Mouse (Mus musculus): ENCODE results near the gene Bcas3. TPM values are rescaled to one million over a fixed set of nuclear protein-coding genes. Genes with fewer than 3 reads are reported as not detected.

The Bcas3 gene
- polyA plus RNA-seq, 1 experiment from 2014 or later = 16.6 TPM

DNA sequence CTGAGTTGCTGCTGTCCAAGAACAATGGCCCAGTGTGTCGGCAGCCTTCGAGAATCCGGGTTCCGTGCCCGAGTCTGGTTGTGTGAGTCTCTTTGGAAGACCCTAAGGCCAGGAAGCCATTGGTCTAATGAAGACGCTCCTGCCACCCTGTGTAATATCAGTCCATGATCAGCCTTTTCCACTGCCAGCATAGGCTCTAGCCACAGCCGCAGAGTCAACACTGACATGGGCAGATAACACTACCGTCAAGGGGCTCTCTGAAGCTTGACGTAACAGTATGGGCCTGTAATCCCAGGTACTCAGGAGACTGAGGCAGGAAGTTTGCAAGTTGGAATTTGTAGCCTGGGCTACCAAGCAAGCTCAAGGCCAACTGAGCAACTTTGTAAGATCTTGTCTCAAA lies 405.9 kb downstream of the Bcas3 start:
- Histone ChIP-seq H3K36me3 (no peaks in the 10 kb centered on the region), H3K4me3 (no peak overlapping the region), H3K4me2 (no peak overlapping the region), H3K9ac (no peak overlapping the region), H3K9me3 (replicated peaks) (no peaks in the 10 kb centered on the region), H3K27ac (no peak overlapping the region), H3K4me1 (replicated peaks) (peaks cover 28% of the 10 kb centered on the region), H3K27me3 (peaks cover 12% of the 10 kb centered on the region)
- WGBS = 84% methylated on average over 9 of the region's 9 CpGs
- no peak for ATAC-seq (replicated peaks; ENCODE audit: insufficient number of reproducible peaks, insufficient read depth, low FRiP score, low read depth)

DNA sequence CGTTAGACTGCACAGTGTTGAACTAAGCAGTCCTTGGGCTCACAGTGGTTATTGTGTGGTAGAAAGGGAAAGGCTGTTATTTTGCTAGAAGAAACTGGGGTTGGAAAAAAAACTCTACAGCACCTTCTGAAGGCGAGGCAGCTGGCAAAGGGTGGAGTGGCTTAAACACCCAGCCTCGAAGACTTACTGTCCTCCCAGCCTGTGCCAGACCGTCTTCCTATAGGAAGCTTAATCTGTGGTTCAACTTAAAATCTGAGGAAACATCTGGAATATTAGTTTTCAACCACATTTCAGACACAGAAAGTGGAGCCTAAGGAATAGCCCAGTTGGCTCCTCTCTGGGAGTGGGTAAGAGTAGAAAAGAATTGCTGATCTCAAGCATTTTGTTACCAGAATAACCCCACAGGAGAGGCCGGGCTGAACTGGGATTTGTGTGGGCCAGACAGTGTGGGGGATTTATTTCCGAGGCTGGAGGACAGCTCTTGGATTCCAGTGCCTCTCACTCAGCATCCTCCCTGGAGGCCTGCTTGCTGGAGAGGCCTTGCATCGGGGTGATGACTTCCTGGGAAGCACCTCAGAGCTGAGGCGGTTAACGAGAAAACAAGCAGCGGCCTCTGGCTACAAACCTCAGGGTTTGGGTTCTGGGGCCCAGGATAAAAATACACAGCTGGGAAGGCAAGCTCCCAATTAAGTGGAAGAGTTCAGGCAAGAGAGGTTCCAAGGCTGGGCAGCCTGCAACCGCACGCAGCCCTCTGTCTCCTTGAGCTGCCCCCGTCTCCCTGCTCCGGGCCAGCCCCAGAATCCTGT lies 406.9 kb downstream of the Bcas3 start:
- H3K4me1 ChIP-seq (replicated peaks) = peaks cover 28% of the 10 kb centered on the region
- H3K9ac ChIP-seq = no peak overlapping the region
- H3K9me3 ChIP-seq (replicated peaks) = no peaks in the 10 kb centered on the region
- peak overlapping the region; percentile 55 for H3K27ac ChIP-seq
- no peaks in the 10 kb centered on the region for H3K36me3 ChIP-seq
- no peak overlapping the region for H3K4me2 ChIP-seq
- peaks cover 15% of the 10 kb centered on the region for H3K27me3 ChIP-seq
- no peak for ATAC-seq (replicated peaks; ENCODE audit: insufficient number of reproducible peaks, insufficient read depth, low FRiP score, low read depth)
- no peak overlapping the region for H3K4me3 ChIP-seq
- WGBS = 48% methylated on average over 14 of the region's 14 CpGs

- H3K9ac ChIP-seq = no peak overlapping the region
- H3K4me2 ChIP-seq = no peak overlapping the region
- peak; percentile 77 for ATAC-seq (replicated peaks; ENCODE audit: insufficient number of reproducible peaks, insufficient read depth, low FRiP score, low read depth)
- peaks cover 15% of the 10 kb centered on the region for H3K27me3 ChIP-seq
- H3K4me3 ChIP-seq = no peak overlapping the region
- no peaks in the 10 kb centered on the region for H3K36me3 ChIP-seq
- 26% methylated on average over 6 of the region's 6 CpGs for WGBS
- H3K9me3 ChIP-seq (replicated peaks) = no peaks in the 10 kb centered on the region
- H3K4me1 ChIP-seq (replicated peaks) = peaks cover 28% of the 10 kb centered on the region
- peak overlapping the region; percentile 55 for H3K27ac ChIP-seq
Observed at GRCm38 (mm10) chr11:85760486-85761141, 407.6 kb downstream of the Bcas3 start.

DNA sequence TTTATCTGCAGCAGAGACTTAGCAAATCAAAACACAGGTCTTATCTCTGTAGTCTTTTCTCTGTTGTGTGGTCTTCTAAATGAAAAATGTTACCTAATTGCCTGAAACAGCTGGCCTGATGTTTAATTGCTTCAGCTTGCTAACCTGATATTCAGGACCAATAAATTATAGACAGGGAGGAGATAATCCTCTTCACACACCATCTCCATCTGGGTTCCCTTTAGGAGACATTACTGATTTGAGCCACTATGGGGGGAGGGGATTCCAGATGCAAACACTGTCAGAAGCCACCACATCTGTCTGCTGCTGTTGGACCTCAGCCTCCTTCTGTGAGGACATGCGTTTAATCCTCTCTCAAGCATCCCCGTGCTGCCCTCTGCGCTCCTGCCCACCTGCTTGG lies 408.2 kb downstream of the Bcas3 start:
- Histone ChIP-seq H3K27ac (peak overlapping the region; percentile 55), H3K4me1 (replicated peaks) (peaks cover 30% of the 10 kb centered on the region), H3K27me3 (peaks cover 15% of the 10 kb centered on the region), H3K36me3 (no peaks in the 10 kb centered on the region), H3K4me3 (no peak overlapping the region), H3K4me2 (no peak overlapping the region), H3K9ac (no peak overlapping the region), H3K9me3 (replicated peaks) (no peaks in the 10 kb centered on the region)
- WGBS = 70% methylated on average over 3 of the region's 3 CpGs
- ATAC-seq (replicated peaks; ENCODE audit: insufficient number of reproducible peaks, insufficient read depth, low FRiP score, low read depth) = no peak

DNA sequence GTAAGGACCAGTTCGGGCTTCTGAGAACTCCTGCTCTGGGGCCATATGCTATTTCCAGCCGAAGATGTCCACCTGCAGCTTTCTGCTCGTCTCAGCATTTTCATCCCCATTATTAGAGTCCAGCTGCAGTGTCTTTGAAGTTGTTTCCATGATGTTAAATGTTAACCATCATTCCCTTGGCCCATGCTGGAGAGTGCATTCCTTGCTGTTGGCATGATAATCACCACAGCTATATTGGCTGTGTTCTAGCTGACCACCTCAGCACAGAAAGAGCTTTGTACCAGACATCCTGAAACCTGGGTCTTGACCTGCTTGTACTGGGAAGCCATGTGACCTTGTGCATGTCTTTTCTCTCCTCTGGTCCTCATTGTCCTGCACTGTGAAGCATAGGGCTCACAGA lies 410.7 kb downstream of the Bcas3 start:
- no peak overlapping the region for H3K4me3 ChIP-seq
- peaks cover 36% of the 10 kb centered on the region for H3K4me1 ChIP-seq (replicated peaks)
- H3K9ac ChIP-seq = no peak overlapping the region
- no peak for ATAC-seq (replicated peaks; ENCODE audit: insufficient number of reproducible peaks, insufficient read depth, low FRiP score, low read depth)
- H3K4me2 ChIP-seq = no peak overlapping the region
- no peaks in the 10 kb centered on the region for H3K36me3 ChIP-seq
- no peak overlapping the region for H3K27ac ChIP-seq
- H3K9me3 ChIP-seq (replicated peaks) = no peaks in the 10 kb centered on the region
- WGBS = 87% methylated on average over 3 of the region's 3 CpGs
- H3K27me3 ChIP-seq = peaks cover 19% of the 10 kb centered on the region

- Histone ChIP-seq H3K9me3 (replicated peaks) (no peaks in the 10 kb centered on the region), H3K4me3 (no peak overlapping the region), H3K27ac (peak overlapping the region; percentile 37; the same call in 1 of the 2 replicates), H3K4me1 (replicated peaks) (peaks cover 14% of the 10 kb centered on the region), H3K27me3 (peaks cover 27% of the 10 kb centered on the region), H3K9ac (no peak overlapping the region), H3K4me2 (no peak overlapping the region), H3K36me3 (no peaks in the 10 kb centered on the region)
- ATAC-seq (replicated peaks; ENCODE audit: insufficient number of reproducible peaks, insufficient read depth, low FRiP score, low read depth) = peak; percentile 59
- WGBS = 32% methylated on average over 7 of the region's 7 CpGs
Observed at GRCm38 (mm10) chr11:85766106-85766723, 413.2 kb downstream of the Bcas3 start.

DNA sequence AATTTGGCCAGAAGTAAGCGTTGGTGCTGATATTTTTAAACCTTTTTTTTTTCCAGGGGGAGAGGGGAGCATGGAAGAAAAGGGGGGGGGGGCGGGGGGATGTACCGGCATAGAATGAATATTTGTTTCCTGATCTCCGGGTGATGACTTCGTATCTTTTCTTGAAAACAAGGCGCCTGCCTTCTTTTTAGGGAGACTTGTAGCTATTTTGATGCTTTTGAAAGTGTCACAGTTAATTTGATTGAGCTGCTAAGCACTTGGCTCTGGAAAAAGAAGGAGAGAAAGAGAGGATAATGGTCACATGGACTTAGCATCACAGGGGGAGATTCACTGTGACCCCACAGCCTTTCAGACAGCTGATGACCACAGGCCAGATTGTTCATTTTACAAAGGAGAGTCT lies 413.8 kb downstream of the Bcas3 start:
- no peak overlapping the region for H3K4me2 ChIP-seq
- no peak overlapping the region for H3K9ac ChIP-seq
- H3K9me3 ChIP-seq (replicated peaks) = no peaks in the 10 kb centered on the region
- H3K27me3 ChIP-seq = peaks cover 24% of the 10 kb centered on the region
- 58% methylated on average over 6 of the region's 6 CpGs for WGBS
- no peak for ATAC-seq (replicated peaks; ENCODE audit: insufficient number of reproducible peaks, insufficient read depth, low FRiP score, low read depth)
- H3K4me1 ChIP-seq (replicated peaks) = peaks cover 8% of the 10 kb centered on the region
- H3K4me3 ChIP-seq = no peak overlapping the region
- no peak overlapping the region for H3K27ac ChIP-seq
- H3K36me3 ChIP-seq = no peaks in the 10 kb centered on the region

GRCm38 (mm10) chr11:85769740-85770139 lies 416.8 kb downstream of the Bcas3 start:
- no peak overlapping the region for H3K9ac ChIP-seq
- 80% methylated on average over 2 of the region's 2 CpGs for WGBS
- no peak overlapping the region for H3K27ac ChIP-seq
- H3K27me3 ChIP-seq = peaks cover 26% of the 10 kb centered on the region
- H3K9me3 ChIP-seq (replicated peaks) = no peaks in the 10 kb centered on the region
- H3K4me3 ChIP-seq = no peak overlapping the region
- no peak for ATAC-seq (replicated peaks; ENCODE audit: insufficient number of reproducible peaks, insufficient read depth, low FRiP score, low read depth)
- no peak overlapping the region for H3K4me2 ChIP-seq
- H3K4me1 ChIP-seq (replicated peaks) = peaks cover 8% of the 10 kb centered on the region
- no peaks in the 10 kb centered on the region for H3K36me3 ChIP-seq

DNA sequence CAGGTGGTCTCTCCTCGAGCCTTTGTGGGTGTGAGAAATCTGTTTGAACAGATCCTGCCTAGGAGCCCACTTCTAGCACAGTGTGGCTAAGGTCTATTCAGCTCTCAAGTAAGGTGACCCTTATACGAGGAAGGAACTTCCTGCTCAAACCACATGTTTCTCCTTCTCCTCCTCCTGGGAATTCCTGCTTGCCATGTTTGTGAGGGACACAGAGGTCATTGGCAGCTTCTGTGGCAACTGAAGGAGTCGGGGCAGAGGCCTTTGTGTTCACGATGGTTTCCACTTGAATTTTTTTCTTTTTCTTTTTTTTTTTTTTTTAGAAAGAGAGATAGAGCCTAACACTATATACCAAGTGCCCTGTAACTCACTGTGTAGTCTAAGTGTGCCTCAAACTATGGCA lies 420.4 kb downstream of the Bcas3 start:
- no peaks in the 10 kb centered on the region for H3K9me3 ChIP-seq (replicated peaks)

DNA sequence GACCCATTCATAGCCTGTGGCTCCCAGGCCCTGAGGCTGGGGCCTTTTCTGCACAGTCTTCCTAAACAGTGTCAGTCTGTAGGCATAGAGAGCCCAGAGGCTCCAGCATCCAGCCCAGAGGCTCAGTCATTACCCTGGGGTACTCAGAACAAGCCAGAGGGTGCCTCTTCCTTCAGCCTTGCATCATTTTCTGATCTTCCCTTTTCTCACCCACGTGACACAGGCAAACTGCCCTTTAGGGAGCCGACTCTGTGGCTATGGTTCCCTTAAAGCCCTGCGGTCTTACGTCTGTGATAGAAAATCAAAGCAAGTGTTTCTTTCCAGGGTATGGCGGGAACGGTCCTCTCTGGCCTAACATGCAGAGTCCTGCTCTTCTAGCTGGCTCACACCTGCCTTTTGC lies 421.7 kb downstream of the Bcas3 start:
- no peak for ATAC-seq (replicated peaks; ENCODE audit: insufficient number of reproducible peaks, insufficient read depth, low FRiP score, low read depth)
- 71% methylated on average over 6 of the region's 6 CpGs for WGBS
- no peak overlapping the region for H3K9ac ChIP-seq
- H3K4me1 ChIP-seq (replicated peaks) = peaks cover 13% of the 10 kb centered on the region
- H3K36me3 ChIP-seq = no peaks in the 10 kb centered on the region
- peak overlapping the region; percentile 7; the same call in 1 of the 2 replicates for H3K27ac ChIP-seq
- no peak overlapping the region for H3K4me3 ChIP-seq
- H3K27me3 ChIP-seq = peaks cover 34% of the 10 kb centered on the region
- H3K4me2 ChIP-seq = no peak overlapping the region
- H3K9me3 ChIP-seq (replicated peaks) = no peaks in the 10 kb centered on the region

More for the DNA sequence above, 420.4 kb downstream of the Bcas3 start:
- Histone ChIP-seq H3K4me3 (no peak overlapping the region), H3K9ac (no peak overlapping the region), H3K4me2 (no peak overlapping the region), H3K4me1 (replicated peaks) (peaks cover 13% of the 10 kb centered on the region), H3K27ac (no peak overlapping the region), H3K36me3 (no peaks in the 10 kb centered on the region), H3K27me3 (peaks cover 33% of the 10 kb centered on the region)
- ATAC-seq (replicated peaks; ENCODE audit: insufficient number of reproducible peaks, insufficient read depth, low FRiP score, low read depth) = no peak
- WGBS = 62% methylated on average over 4 of the region's 4 CpGs

DNA sequence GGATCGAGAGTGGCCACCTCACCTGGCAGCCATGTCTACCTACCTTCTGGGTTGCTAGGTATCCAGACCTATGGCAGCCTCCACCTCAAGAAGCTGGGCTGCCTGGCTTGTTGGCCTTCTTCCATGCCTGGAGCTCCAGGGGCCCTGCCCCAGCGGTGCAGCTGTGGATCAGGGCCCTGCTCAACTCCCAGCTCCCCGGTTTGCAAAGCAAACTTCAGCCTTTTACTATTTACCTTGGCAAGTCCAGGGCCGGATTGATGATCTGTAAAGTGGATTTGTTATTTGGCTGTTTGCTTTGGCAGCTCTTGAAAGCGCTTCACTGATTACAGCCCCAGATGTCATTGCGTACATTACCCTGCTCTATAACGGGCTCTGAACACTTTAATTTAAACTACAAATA lies 422.5 kb downstream of the Bcas3 start:
- peak; percentile 59 for ATAC-seq (replicated peaks; ENCODE audit: insufficient number of reproducible peaks, insufficient read depth, low FRiP score, low read depth)
- Histone ChIP-seq H3K36me3 (no peaks in the 10 kb centered on the region), H3K9me3 (replicated peaks) (no peaks in the 10 kb centered on the region), H3K27me3 (peaks cover 40% of the 10 kb centered on the region), H3K4me3 (no peak overlapping the region), H3K4me2 (no peak overlapping the region), H3K27ac (no peak overlapping the region), H3K4me1 (replicated peaks) (peaks cover 13% of the 10 kb centered on the region), H3K9ac (no peak overlapping the region)
- 41% methylated on average over 7 of the region's 7 CpGs for WGBS

Measured in heart, embryonic 15.5 days (tissue).